22 mouse cellular contexts compared by ENCODE assay signal in genomic region chr15:99902786-99903185, GRCm38 (mm10). TPM values are rescaled to one million over a fixed set of nuclear protein-coding genes. Genes with fewer than 3 reads are reported as not detected.
DNase-seq lines count a peak whose midpoint lies in the region; ATAC-seq and TF ChIP-seq lines count a peak whose summit lies in the region.
"Had no signal": no experiment of that assay in that cellular context is flagged by ENCODE, and none has a peak within 500 bp of the region (broad histone marks: within the 10 kb centered on the region; RNA-seq: fewer than 3 reads in every experiment).

No protein-coding gene starts in this region.

- TF ChIP-seq POLR2A in small intestine, adult 2 months (IDR thresholded peaks at IDR 0.05; ENCODE audit: low read depth, low read length) = no peak

- TF ChIP-seq CTCF in small intestine, adult 2 months (IDR thresholded peaks at IDR 0.05; ENCODE audit: extremely low read depth, insufficient read length, insufficient replicate concordance, low read depth, low read length) = no peak

- no peak overlapping the region for H3K4me2 ChIP-seq in kidney, embryonic 16.5 days (replicated peaks; ENCODE audit: low read depth, low read length)
- 0 out of 2 replicates have a peak overlapping the region, but pooled peaks have one; percentile 20 for H3K4me2 ChIP-seq in liver, embryonic 12.5 days
- H3K4me2 ChIP-seq: embryonic facial prominence, embryonic 12.5 days; limb, embryonic 12.5 days; lung, embryonic 15.5 days; midbrain, embryonic 15.5 days; neural tube, embryonic 13.5 days had no signal

- no peak overlapping the region for H3K9ac ChIP-seq in kidney, embryonic 16.5 days (replicated peaks; ENCODE audit: low read length)
- no peak overlapping the region for H3K9ac ChIP-seq in liver, embryonic 12.5 days
- H3K9ac ChIP-seq: embryonic facial prominence, embryonic 12.5 days; limb, embryonic 12.5 days; lung, embryonic 15.5 days; midbrain, embryonic 15.5 days; neural tube, embryonic 13.5 days had no signal

- peak; percentile 75 for DNase-seq in kidney, adult 11 months
- no peak for DNase-seq in kidney, adult 18-20 months
- no peak for DNase-seq in right cerebral cortex, postnatal 25 days
- no peak for DNase-seq in right cerebral cortex, adult 2 months (ENCODE audit: low spot score in 2 of 2)
- DNase-seq in retina, embryonic 14.5 days (ENCODE audit: low spot score) = no peak
- DNase-seq: cerebellum, adult 11-12 months; cerebellum, postnatal 25 days; gastrocnemius, postnatal 36 days; heart, postnatal 10 days; lung, postnatal 4 days; right cerebral cortex, adult 18-20 months had no signal

- H3K27me3 ChIP-seq in kidney, embryonic 16.5 days (ENCODE audit: insufficient read depth, low read length) = no peaks in the 10 kb centered on the region
- no peaks in the 10 kb centered on the region for H3K27me3 ChIP-seq in liver, embryonic 12.5 days (replicated peaks)
- H3K27me3 ChIP-seq in small intestine, adult 2 months (ENCODE audit: control insufficient read depth, insufficient read depth, low read length) = no peaks in the 10 kb centered on the region
- H3K27me3 ChIP-seq: embryonic facial prominence, embryonic 12.5 days; limb, embryonic 12.5 days; lung, embryonic 15.5 days; midbrain, embryonic 15.5 days; neural tube, embryonic 13.5 days had no signal

- H3K4me1 ChIP-seq in kidney, embryonic 16.5 days (ENCODE audit: insufficient read depth, low read length) = peaks cover 7% of the 10 kb centered on the region; the same call in 1 of the 2 replicates
- peaks cover 4% of the 10 kb centered on the region; the same call in 1 of the 2 replicates for H3K4me1 ChIP-seq in liver, embryonic 12.5 days
- H3K4me1 ChIP-seq in small intestine, adult 2 months (ENCODE audit: control insufficient read depth, insufficient read depth, insufficient read length, low read length) = peaks cover 11% of the 10 kb centered on the region; the same call in 1 of the 2 replicates
- H3K4me1 ChIP-seq: embryonic facial prominence, embryonic 12.5 days; heart, embryonic 10.5 days; limb, embryonic 12.5 days; midbrain, embryonic 15.5 days; neural tube, embryonic 13.5 days had no signal

- H3K9me3 ChIP-seq in kidney, embryonic 16.5 days (ENCODE audit: low read length) = no peaks in the 10 kb centered on the region
- H3K9me3 ChIP-seq in liver, embryonic 12.5 days (replicated peaks) = no peaks in the 10 kb centered on the region
- H3K9me3 ChIP-seq: heart, embryonic 10.5 days; limb, embryonic 12.5 days; lung, embryonic 15.5 days; midbrain, embryonic 15.5 days; neural tube, embryonic 13.5 days had no signal

- WGBS in kidney, embryonic 16.5 days = 53% methylated on average over 5 of the region's 5 CpGs
- WGBS in liver, embryonic 12.5 days (ENCODE audit: insufficient replicate concordance) = 68% methylated on average over 5 of the region's 5 CpGs
- 34% methylated on average over 5 of the region's 5 CpGs for WGBS in small intestine, adult 2 months

- no peak overlapping the region for H3K4me3 ChIP-seq in kidney, embryonic 16.5 days (ENCODE audit: low read length)
- no peak overlapping the region for H3K4me3 ChIP-seq in liver, embryonic 12.5 days
- H3K4me3 ChIP-seq in small intestine, adult 2 months (ENCODE audit: low read depth, low read length) = no peak overlapping the region
- H3K4me3 ChIP-seq: embryonic facial prominence, embryonic 12.5 days; heart, embryonic 10.5 days; limb, embryonic 12.5 days; lung, embryonic 15.5 days; midbrain, embryonic 15.5 days; myocyte; neural tube, embryonic 13.5 days had no signal

- no peaks in the 10 kb centered on the region for H3K36me3 ChIP-seq in kidney, embryonic 16.5 days (ENCODE audit: insufficient read depth, low read length)
- H3K36me3 ChIP-seq in liver, embryonic 12.5 days = no peaks in the 10 kb centered on the region
- H3K36me3 ChIP-seq in small intestine, adult 2 months (ENCODE audit: control insufficient read depth, insufficient read depth, low read length) = no peaks in the 10 kb centered on the region
- H3K36me3 ChIP-seq: embryonic facial prominence, embryonic 12.5 days; heart, embryonic 10.5 days; limb, embryonic 12.5 days; lung, embryonic 15.5 days; midbrain, embryonic 15.5 days; neural tube, embryonic 13.5 days had no signal

- peak; percentile 73; the same call in 1 of the 2 replicates for ATAC-seq in kidney, embryonic 16.5 days (ENCODE audit: low FRiP score, low TSS enrichment)
- ATAC-seq in liver, embryonic 12.5 days = no peak
- ATAC-seq: hindbrain, postnatal 0 days; midbrain, embryonic 15.5 days had no signal

- peak overlapping the region; percentile 30 for H3K27ac ChIP-seq in kidney, embryonic 16.5 days (ENCODE audit: low read length)
- H3K27ac ChIP-seq in liver, embryonic 12.5 days = no peak overlapping the region; the same call in 1 of the 2 replicates
- H3K27ac ChIP-seq in small intestine, adult 2 months (ENCODE audit: insufficient read depth, low read depth, low read length) = 0 out of 2 replicates have a peak overlapping the region, but pooled peaks have one; percentile 40
- H3K27ac ChIP-seq: embryonic facial prominence, embryonic 12.5 days; heart, embryonic 10.5 days; hindbrain, postnatal 0 days; limb, embryonic 12.5 days; lung, embryonic 15.5 days; midbrain, embryonic 15.5 days; neural tube, embryonic 13.5 days had no signal

RNA-seq across cellular contexts. Expression of gene Lima1, which starts 27.5 kb away (rescaled TPM):
- polyA plus RNA-seq in kidney, embryonic 16.5 days (2015; fragmentation: Nextera tagmentation; extraction: Ambion mirVana) = 54.7 and 62.1 TPM in 2 replicates
- polyA plus RNA-seq in liver, embryonic 12.5 days (2016; fragmentation: Nextera tagmentation; extraction: Ambion mirVana) = 10.6 and 11.0 TPM in 2 replicates
- 26.1 and 47.7 TPM in 2 replicates for polyA plus RNA-seq in small intestine, adult 2 months (2012; rRNA removed)
